Mouse (Mus musculus): Measurements from ENCODE around the gene Clock.

Clock gene

GRCm38 (mm10) chr5:76283890-76284289, 20.7 kb downstream of the Clock start:
- DNase-seq (ENCODE audit: low spot score in 2 of 2): no peak

DNA sequence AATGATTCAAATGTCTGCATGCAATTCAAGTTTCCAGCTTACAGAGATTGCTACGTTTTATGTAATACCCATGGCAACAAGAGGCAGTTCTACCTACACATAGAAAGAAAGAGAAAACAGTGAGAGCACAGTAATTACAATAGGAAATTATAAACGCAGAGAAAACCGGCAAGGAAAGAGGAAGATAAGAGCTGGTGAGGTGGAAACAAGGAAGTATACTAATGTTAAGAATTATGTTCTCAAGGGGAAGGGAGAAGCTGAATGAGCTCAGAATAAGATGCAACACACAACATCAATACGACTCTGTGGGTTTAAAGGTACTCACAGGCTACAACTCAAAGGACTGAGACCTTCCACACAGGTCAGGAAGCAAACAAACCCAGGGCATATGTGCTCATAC, 29.6 kb downstream of the Clock start:
- no peak for DNase-seq (ENCODE audit: low spot score in 2 of 2)

DNA sequence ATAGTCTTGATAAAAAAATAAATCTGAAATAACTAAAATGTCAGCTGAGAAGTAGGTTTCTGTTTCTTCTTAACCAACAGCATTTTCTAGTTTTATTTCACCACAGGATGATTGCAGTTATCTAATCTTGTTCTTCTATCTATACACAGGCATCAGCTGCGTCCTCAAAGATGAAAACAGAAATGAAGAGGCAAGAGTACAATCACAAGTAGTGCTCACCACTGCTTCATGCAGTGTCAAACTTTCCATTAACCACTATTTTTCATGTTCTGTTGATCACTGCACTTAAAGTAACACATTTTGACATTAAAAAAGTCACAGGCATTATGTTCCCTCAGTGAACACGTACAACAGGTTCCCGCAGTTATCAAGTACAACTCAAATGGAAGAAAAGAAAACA, 53.6 kb downstream of the Clock start:
- DNase-seq (ENCODE audit: low spot score in 2 of 2): no peak

- DNase-seq (ENCODE audit: low spot score in 2 of 2): no peak
Measured at GRCm38 (mm10) chr5:76246539-76246938, 58.1 kb downstream of the Clock start.

- no peak for DNase-seq (ENCODE audit: low spot score in 2 of 2)
Measured at GRCm38 (mm10) chr5:76245419-76245818, 59.2 kb downstream of the Clock start.

DNA sequence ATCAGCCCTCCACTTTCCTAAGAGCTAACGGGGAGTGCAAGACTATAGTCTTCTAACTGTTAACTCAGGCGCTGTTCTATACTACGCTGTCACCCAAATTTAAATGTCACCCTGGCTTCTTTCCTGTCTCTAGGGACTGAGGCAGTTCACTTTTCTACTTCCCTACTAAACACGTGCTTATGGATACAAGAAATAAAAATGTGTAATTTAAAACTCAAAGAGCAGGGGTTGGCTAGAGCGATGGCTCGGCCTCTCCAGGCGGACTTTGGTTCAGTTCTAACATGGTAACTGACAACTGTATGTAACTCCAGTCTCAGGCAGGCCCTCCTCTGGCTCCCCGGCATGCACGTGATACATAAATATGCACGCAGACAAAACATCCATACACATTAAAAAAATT, 60.2 kb downstream of the Clock start:
- no peak for DNase-seq (ENCODE audit: low spot score in 2 of 2)

GRCm38 (mm10) chr5:76243929-76244328, 60.7 kb downstream of the Clock start:
- no peak for DNase-seq (ENCODE audit: low spot score in 2 of 2)

- no peak for DNase-seq (ENCODE audit: low spot score in 2 of 2)
Measured at GRCm38 (mm10) chr5:76243274-76243673, 61.3 kb downstream of the Clock start.

GRCm38 (mm10) chr5:76231171-76231855, 73.3 kb downstream of the Clock start:
- DNase-seq (ENCODE audit: low spot score in 2 of 2): no peak

DNA sequence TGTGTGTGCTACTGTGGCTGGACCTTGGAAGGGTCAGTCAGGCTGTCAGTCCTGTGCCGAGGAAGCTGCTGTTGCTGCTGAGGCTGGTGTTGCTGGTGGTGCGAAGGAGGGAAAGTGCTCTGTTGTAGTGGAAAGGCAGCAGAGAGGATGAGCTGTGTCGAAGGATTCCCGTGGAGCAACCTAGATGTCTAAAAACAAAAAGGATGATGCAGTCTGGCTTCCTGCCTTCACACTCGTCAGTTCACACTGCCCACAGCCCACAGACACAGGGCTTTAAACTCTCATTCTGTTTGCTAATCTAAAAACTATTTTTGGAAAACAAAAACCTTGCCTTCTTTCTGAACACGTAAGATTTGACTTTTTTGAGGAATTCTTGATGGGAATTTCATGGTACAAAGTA, 87.9 kb downstream of the Clock start:
- no peak for DNase-seq (ENCODE audit: low spot score in 2 of 2)

GRCm38 (mm10) chr5:76208066-76208465, 96.5 kb downstream of the Clock start:
- no peak for DNase-seq (ENCODE audit: low spot score in 2 of 2)

DNA sequence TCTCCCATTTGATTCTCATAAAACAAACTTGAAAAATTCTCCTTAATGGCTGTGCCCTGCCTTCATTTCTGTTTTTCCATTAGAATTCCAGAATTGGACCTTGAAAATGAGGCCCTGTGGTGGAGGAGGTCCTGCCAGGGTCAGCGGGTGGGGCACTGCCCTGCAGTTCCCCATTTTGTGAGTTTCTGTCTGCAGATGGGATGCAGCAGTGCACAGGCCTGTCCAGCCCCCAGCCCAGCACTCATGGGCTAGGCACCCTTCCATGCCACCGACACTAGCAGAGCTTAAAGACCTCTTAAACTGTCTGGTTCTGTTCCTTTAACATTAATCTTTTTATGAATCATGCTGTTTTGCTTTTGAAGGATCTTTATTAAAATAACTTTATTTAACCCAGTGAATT, 98.7 kb downstream of the Clock start:
- no peak for DNase-seq (ENCODE audit: low spot score in 2 of 2)

- no peak for DNase-seq (ENCODE audit: low spot score in 2 of 2)
Measured at GRCm38 (mm10) chr5:76203171-76203570, 101.4 kb downstream of the Clock start.

DNA sequence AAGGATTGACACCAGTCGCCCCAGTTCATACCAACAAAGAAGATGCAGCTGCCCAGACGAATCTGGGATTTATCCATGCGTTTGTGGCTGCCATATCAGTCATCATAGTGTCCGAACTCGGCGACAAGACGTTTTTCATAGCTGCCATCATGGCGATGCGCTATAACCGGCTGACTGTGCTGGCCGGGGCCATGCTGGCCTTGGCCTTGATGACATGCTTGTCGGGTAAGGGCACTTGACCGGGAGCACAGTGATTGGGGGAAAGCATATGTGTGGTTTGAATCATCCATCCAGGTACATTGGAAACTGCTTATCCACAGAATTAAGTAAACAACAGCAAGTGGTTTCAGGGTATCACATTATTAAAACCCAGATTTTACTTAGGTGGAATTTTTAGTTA, 105.2 kb downstream of the Clock start:
- DNase-seq (ENCODE audit: low spot score in 2 of 2): no peak

DNA sequence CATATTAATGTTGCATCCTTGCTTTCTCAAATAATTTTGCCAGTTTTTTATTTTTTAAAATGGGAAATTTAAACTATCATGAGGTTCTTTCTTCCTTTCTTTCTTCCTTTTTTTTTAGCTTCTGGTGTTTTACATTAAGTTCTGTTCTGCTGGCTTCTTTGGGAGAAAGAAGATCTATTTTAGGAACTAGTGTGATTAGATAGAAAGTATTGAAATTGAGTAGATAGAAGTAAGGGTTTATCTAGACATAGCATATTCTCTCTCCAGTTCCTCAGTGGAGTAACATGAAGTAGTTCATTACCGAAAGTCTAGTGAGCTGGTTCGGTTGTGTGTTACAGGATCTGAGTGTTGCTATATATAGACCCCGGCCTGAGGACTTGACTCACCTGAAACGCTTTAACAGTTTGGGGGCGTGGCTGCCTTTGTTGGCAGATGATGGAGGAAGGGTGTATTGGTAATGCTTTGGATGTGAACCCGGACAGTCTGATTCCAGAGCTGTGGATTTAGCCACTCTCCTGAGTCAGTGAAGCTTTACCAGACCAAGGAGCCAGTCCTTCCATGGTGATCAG, 110.1 kb downstream of the Clock start:
- DNase-seq (ENCODE audit: low spot score in 2 of 2): no peak

DNA sequence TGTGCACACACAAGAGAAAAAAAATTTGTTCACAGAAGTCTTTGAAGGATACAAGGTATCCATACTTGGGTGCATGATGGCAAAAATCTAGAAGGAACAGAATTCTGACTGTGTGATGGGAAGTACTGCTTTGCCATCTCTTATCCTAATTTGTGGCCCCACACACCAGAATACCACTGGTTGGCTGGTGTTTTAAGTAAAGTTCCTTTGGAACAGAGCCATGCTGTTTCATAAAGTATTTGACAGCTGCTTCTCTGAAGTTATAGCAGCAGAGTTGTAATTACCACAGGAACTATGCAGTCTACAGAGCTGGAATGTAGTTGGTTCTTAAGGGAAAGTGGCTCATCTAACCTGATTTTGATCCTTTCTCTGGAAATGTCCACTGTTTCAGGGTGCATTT, 111.5 kb downstream of the Clock start:
- DNase-seq (ENCODE audit: low spot score in 2 of 2): no peak

GRCm38 (mm10) chr5:76190609-76191008, 114.0 kb downstream of the Clock start:
- DNase-seq (ENCODE audit: low spot score in 2 of 2): no peak

DNA sequence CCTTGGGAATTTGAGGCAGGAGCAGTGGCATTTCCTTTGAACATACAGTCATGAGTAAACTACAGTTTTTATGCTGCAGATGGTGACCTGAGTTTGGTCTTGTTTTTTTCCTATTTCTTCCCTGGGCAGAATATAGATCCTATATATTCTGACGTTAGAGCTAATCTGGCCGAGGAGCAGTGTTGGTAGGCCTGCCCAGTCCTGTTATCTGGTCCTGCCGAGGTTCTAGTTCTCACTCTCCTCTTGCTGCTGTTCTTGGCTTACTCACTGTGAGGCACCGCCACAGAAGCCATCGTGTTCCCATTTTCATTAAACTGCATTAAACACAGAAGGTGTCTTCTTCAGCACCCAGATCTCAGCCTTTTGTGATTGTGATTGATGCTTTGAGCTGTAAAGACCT, 116.7 kb downstream of the Clock start:
- no peak for DNase-seq (ENCODE audit: low spot score in 2 of 2)

GRCm38 (mm10) chr5:76184286-76185080, 120.1 kb downstream of the Clock start:
- peak; percentile 66 to 85 for DNase-seq (ENCODE audit: low spot score in 2 of 2)

- peak; percentile 91 to 96 for DNase-seq (ENCODE audit: low spot score in 2 of 2)
Measured at GRCm38 (mm10) chr5:76183750-76184261, 120.8 kb downstream of the Clock start, which contains the start of gene Tmem165. Gene Tmem165, plus strand, starts transcription at chr5:76183880.

DNA sequence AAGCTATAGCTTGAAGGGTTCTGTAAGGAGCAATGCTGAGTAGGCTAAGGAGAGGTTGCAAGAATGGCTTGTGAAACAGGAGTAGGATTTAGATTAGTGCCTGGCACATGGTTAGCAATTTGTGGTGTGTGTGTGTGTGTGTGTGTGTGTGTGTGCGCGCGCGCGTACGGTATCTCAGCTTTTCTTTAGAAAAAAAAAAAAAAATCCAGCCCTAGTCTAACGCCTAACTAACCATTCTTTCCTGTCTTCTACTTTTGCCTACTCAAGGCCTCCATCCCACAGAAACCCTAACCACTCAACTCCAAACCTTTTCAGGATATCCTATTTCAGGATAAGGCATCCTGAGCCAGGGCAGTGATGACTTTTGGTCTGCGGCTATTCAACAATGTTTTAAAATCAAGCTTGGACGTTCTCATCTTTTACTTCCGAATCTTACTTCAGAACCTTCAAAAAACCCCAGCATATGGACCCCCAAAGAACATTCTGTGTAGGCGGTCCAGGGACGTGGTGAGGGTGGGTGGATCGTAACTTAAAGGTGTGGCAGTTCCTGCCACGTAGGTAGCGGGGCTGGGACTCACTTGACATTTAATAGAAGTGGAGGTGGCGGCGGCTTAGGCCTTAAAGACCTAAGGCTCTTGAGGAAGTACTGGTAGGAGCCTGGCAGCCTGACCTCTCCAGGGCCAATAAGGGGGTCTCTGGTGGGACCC, 121.4 kb downstream of the Clock start:
- DNase-seq (ENCODE audit: low spot score in 2 of 2): no peak

DNA sequence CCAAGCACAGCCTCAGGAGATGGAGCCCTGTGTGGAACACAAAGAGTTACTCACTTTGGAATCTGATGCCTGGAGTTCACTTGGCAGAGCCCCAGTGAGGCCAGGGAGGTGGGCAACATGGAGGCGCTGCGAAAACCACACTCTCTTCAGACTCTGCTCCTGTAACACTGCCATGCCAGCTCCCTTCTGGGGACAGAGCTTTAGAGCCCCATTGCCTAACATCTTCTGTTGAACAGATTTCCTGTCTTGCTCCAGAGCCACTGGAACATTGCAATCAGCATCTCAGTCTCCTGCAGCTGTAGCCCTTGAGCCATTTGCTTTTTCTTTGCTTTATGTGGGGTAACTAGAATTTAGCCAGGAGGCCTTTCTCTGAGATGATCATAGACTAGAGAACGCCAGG, 122.3 kb downstream of the Clock start:
- DNase-seq (ENCODE audit: low spot score in 2 of 2): no peak
